Mouse (Mus musculus) embryonic facial prominence, embryonic 11.5 days (tissue): ENCODE results near the gene Jak3. TPM values are rescaled to one million over a fixed set of nuclear protein-coding genes. Genes with fewer than 3 reads are reported as not detected.
A peak's percentile ranks its signal among the peaks of the same experiment; 100 is the strongest.

ENCODE experiments used
- ATAC-seq: fragments of 200-750 bp; cut with Nextera tagmentation; replicated peaks from 2 replicates; pipeline ENCODE4 v1.8.0; 2017; ENCODE audit warnings: low read depth; ENCODE audit not compliant: insufficient number of reproducible peaks, low FRiP score, low TSS enrichment
- DNase-seq: peaks from one replicate; pipeline ENCODE4 v3.0.0-alpha.2; 2015; ENCODE audit warnings: low spot score
- H3K27ac ChIP-seq: fragments of 300-500 bp; sonication (generic); replicated peaks from 2 replicates; pipeline ENCODE4 v1.5.1; 2014; ENCODE audit warnings: mild to moderate bottlenecking, low read depth, low read length, control low read depth
- H3K27me3 ChIP-seq: fragments of 300-500 bp; sonication (generic); 2 replicates; pipeline ENCODE4 v1.6.1; 2014; ENCODE audit warnings: mild to moderate bottlenecking, low read length, moderate library complexity, mixed read lengths; ENCODE audit not compliant: control insufficient read depth, insufficient read depth
- H3K36me3 ChIP-seq: fragments of 300-500 bp; sonication (generic); replicated peaks from 2 replicates; pipeline ENCODE4 v1.6.1; 2014; ENCODE audit warnings: low read depth, mild to moderate bottlenecking, low read length, moderate library complexity, mixed read lengths; ENCODE audit not compliant: control insufficient read depth, insufficient read depth
- H3K4me1 ChIP-seq: fragments of 300-500 bp; sonication (generic); 2 replicates; pipeline ENCODE4 v1.6.1; 2014; ENCODE audit warnings: low read length, mixed read lengths; ENCODE audit not compliant: control insufficient read depth, insufficient read depth
- H3K4me2 ChIP-seq: fragments of 300-500 bp; sonication (generic); 2 replicates; pipeline ENCODE4 v1.6.1; 2014; ENCODE audit warnings: low read depth, mild to moderate bottlenecking, control low read depth, low read length, moderate library complexity
- H3K4me3 ChIP-seq: fragments of 300-500 bp; sonication (generic); 2 replicates; pipeline ENCODE4 v1.5.1; 2014; ENCODE audit warnings: low read depth, low read length, control low read depth
- H3K9ac ChIP-seq: fragments of 300-500 bp; sonication (generic); replicated peaks from 2 replicates; pipeline ENCODE4 v1.6.1; 2014; ENCODE audit warnings: mild to moderate bottlenecking, control low read depth, low read length
- H3K9me3 ChIP-seq: fragments of 300-500 bp; sonication (generic); replicated peaks from 2 replicates; pipeline ENCODE4 v1.6.1; 2016; ENCODE audit warnings: mild to moderate bottlenecking, low read length, inconsistent platforms, mixed read lengths; ENCODE audit not compliant: control insufficient read depth
- WGBS: fragments of 180-500 bp; shearing (Covaris S2); extraction: QIAGEN DNeasy Blood & Tissue Kit; methylation state at CpG from one replicate; pipeline ENCODE4 v1.1.7; 2014; 5-methylcytosine and 5-hydroxymethylcytosine counted together
- polyA plus RNA-seq: library from polyadenylated mRNA; unstranded; fragments of >200 nt; fragmentation: Nextera tagmentation; extraction: Ambion mirVana; gene quantifications from 2 replicates; pipeline ENCODE4 v1.2.1, GENCODE M21; 2014

The Jak3 gene
- polyA plus RNA-seq, 1 experiment from 2014 or later: 1.2 TPM

DNA sequence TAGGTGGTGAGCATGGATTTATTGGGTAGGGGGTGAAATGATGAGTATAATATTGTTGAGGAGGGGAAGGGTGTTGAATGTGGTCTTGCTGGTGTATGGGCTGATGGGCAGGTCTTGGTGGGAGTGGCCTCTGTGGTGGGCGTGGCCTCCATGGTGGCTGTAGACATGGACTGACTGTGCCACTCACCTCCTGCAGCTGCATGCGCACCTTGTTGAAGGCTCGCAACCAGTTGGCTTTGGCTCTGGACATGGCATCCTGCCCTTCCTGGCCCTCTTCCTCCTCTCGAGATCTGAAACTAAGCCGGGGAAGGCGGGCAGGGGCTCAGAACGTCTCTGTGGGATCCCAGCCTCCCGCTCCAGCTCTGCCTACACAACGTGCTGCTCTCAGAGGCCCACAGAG lies 18.3 kb upstream of the Jak3 start:
- H3K4me3 ChIP-seq: no peak overlapping the region
- peaks cover 45% of the 10 kb centered on the region for H3K27me3 ChIP-seq
- H3K9ac ChIP-seq: no peak overlapping the region

DNA sequence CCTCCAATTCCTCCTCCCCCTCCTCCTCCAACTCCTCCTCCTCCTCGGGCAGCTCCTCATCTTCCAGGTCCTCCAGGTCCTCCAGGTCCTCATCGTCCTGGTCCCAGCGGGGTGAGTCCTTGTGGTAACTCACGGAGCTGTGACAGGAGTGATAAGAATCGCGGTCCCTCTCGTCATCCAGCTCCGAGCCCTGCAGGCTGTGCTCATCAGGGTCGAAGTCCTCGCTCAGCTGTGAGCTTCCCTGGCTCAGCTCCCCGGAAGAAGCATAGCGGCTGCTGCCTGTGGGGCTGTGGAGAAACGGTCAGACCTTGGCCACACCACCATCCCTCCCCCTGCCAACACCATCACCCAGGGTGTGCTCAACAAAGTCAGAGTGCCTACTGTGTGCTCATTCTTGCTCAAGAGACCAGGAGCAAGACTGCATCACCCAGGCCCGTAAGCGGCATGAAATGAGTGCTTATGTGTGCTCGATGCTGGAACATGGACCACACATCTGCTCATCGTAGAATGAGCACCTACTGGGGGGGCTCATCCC lies 17.5 kb upstream of the Jak3 start:
- no peak overlapping the region for H3K4me2 ChIP-seq
- H3K36me3 ChIP-seq: no peaks in the 10 kb centered on the region
- 28% methylated on average over 17 of the region's 17 CpGs for WGBS
- DNase-seq (no peak), ATAC-seq (no peak)
- H3K9me3 ChIP-seq: no peaks in the 10 kb centered on the region
- H3K27me3 ChIP-seq: peaks cover 45% of the 10 kb centered on the region
- H3K27ac ChIP-seq: no peak overlapping the region
- no peaks in the 10 kb centered on the region for H3K4me1 ChIP-seq
- no peak overlapping the region for H3K9ac ChIP-seq
- H3K4me3 ChIP-seq: no peak overlapping the region

More for the DNA sequence above, 18.3 kb upstream of the Jak3 start:
- no peaks in the 10 kb centered on the region for H3K4me1 ChIP-seq
- no peak overlapping the region for H3K4me2 ChIP-seq
- H3K27ac ChIP-seq: no peak overlapping the region
- ATAC-seq: no peak
- no peaks in the 10 kb centered on the region for H3K36me3 ChIP-seq
- no peak for DNase-seq
- no peaks in the 10 kb centered on the region for H3K9me3 ChIP-seq
- WGBS: 27% methylated on average over 9 of the region's 9 CpGs

DNA sequence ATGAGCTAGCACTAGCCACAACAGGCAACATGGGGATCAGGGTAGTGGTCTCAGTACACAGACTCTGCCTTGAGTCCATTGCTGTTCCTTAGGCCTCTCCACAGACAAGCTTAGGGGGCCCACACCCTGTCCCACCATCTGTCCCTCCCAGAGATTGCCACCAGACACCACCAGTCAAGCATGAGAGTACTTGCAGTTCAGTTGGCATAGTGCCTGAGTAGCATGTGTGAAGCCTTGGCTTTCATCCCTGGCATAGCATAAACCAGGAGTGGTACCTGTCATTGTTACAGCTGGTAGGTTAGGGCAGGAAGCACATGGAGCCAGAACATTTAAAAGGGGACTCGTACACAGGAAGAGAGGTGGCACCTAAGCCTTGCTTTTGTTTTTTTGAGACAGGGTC lies 16.3 kb upstream of the Jak3 start:
- ATAC-seq (no peak), DNase-seq (no peak)
- Histone ChIP-seq H3K9ac (no peak overlapping the region), H3K4me2 (no peak overlapping the region), H3K27me3 (peaks cover 40% of the 10 kb centered on the region), H3K4me1 (no peaks in the 10 kb centered on the region), H3K27ac (no peak overlapping the region), H3K9me3 (no peaks in the 10 kb centered on the region), H3K4me3 (no peak overlapping the region), H3K36me3 (no peaks in the 10 kb centered on the region)
- 65% methylated on average over 1 of the region's 1 CpGs for WGBS

DNA sequence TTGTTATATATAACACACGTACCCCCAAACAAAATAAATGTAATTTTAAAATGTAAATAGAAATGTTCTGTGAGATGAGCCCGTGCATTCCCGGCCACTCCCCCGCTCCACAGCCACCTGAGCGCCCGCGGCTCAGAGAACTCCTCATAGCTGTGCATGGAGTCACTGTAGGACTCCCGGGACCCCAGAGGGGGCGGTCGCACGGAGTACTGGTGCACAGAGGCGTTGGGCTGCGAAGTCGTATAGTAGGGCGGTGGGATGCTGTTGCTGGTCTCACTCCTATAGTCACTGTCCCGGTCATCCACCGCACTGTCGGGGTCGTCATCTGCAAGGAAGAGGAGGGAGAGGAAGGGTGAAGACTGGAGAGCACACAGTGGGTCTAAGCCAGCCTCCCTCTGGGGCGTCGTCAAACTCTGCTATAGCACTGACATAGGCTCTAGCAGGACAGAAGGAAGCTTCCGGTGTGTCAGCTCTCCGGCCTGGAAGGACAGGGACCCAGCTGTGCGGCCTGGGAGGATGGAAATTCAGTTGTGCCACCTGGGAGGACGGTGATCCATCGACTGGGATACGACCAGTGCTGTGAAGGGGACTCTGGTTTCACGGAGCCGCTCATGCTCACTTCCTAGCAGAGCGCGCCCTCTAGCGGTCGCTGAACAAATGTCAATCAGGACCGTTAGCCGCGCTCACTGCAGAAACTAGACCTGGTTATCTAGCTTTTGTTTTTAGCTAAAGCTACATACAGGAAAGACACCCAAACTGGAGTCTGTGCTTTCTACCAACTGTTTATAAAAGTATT lies 15.6 kb upstream of the Jak3 start:
- no peak overlapping the region for H3K4me3 ChIP-seq
- ATAC-seq: peak; percentile 46; the same call in 1 of the 2 replicates

DNA sequence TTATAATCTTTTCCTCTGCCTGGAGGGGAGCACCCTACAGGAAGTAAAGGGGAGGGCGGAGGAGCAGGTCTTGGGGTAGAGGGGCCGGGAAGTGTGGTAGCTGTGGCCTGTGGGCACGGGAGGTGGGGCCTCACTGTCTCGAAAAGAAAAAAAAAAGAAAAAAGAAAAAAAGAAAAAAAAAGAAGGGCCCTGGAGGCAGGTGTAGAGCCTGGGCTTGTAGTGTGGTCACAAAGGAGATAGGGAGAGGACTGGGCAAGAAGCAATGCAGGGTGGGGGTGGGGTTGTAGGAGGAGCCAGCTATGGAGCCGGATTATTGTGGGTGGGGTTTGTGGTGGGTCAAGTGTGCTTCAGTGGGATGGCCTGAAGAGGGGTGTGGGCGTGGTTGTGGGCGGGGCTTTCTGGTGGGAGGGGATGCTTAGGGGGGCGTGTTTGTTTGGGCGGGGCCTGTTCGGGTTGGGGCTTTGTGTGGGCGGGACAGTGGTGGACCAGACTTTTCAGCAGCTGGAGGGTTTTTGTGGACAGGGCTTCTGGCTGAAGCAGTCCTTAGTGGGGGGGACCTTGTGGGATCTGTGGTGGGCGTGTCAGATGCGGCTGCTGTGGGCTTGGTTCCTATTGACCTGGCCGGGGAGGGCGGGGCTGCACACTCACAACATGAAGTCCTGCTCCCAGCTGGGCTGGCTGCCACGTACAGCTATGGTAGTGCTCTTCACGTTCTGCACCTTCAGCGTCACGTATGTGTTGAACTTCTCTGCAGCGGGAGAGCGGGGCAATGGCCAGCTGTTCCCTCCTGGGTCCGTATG lies 10.6 kb upstream of the Jak3 start:
- Histone ChIP-seq H3K27ac (no peak overlapping the region), H3K36me3 (no peaks in the 10 kb centered on the region), H3K27me3 (peaks cover 16% of the 10 kb centered on the region), H3K4me2 (peak overlapping the region; percentile 36), H3K9ac (no peak overlapping the region), H3K4me3 (no peak overlapping the region), H3K9me3 (no peaks in the 10 kb centered on the region), H3K4me1 (peaks cover 3% of the 10 kb centered on the region; the same call in 1 of the 2 replicates)
- WGBS: 3% methylated on average over 21 of the region's 22 CpGs
- peak; percentile 84 for DNase-seq
- peak; percentile 16 for ATAC-seq

More for the DNA sequence above, 15.6 kb upstream of the Jak3 start:
- Histone ChIP-seq H3K4me2 (no peak overlapping the region), H3K27ac (no peak overlapping the region), H3K4me1 (no peaks in the 10 kb centered on the region), H3K27me3 (peaks cover 33% of the 10 kb centered on the region), H3K9ac (no peak overlapping the region), H3K36me3 (no peaks in the 10 kb centered on the region), H3K9me3 (no peaks in the 10 kb centered on the region)
- WGBS: 8% methylated on average over 36 of the region's 36 CpGs
- peak; percentile 93 for DNase-seq

DNA sequence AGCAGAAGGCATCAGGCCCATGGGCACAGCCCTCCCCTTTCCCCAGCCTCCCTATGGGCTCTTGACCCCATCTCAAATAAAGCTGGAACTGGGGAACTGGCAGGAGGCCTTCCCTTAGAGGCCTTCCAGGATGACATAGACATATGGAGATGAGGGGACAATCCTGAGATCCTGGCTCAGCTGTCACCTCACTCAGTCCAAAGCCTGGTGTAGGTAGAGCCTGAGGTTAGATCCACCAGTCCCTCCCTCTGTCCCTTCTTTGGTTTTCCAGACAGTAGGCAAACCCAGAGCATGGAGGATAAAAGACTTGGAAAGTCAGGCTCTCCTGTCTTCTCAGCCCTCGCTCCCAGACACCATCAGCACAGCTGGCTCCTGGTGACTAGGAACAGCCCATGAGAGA lies 9.2 kb upstream of the Jak3 start:
- Histone ChIP-seq H3K27ac (no peak overlapping the region), H3K4me2 (no peak overlapping the region), H3K27me3 (peaks cover 19% of the 10 kb centered on the region), H3K4me3 (no peak overlapping the region), H3K9ac (no peak overlapping the region), H3K9me3 (no peaks in the 10 kb centered on the region), H3K36me3 (no peaks in the 10 kb centered on the region), H3K4me1 (peaks cover 5% of the 10 kb centered on the region; the same call in 1 of the 2 replicates)
- ATAC-seq (no peak), DNase-seq (no peak)
- WGBS: 56% methylated on average over 1 of the region's 1 CpGs

DNA sequence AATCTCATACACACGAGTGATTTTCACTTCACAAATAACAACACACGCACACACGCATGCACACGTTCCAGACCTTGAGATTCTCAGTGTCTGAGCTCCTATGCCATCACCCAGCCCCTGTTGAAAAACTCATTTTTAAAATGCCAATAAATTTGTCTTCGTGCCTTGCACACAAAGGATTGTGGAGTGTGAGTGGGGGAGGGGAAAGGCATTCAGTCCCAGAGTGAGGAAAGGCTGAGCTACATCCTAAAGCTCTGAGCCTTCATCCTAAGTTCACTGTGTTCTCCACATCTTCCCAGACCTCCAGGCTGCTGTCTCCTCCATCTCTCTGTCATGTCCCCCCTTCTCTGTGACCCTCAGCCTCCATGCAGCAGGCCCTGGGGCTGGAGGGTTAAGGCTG lies 8.8 kb upstream of the Jak3 start:
- H3K27me3 ChIP-seq: peaks cover 19% of the 10 kb centered on the region
- no peak overlapping the region for H3K4me3 ChIP-seq
- DNase-seq (no peak), ATAC-seq (no peak)
- H3K4me1 ChIP-seq: peaks cover 5% of the 10 kb centered on the region; the same call in 1 of the 2 replicates
- no peaks in the 10 kb centered on the region for H3K36me3 ChIP-seq
- no peak overlapping the region for H3K9ac ChIP-seq
- no peaks in the 10 kb centered on the region for H3K9me3 ChIP-seq
- H3K27ac ChIP-seq: no peak overlapping the region
- WGBS: 53% methylated on average over 5 of the region's 5 CpGs
- H3K4me2 ChIP-seq: no peak overlapping the region
